Mouse (Mus musculus): ENCODE measurements around the gene Spg21.

DNA sequence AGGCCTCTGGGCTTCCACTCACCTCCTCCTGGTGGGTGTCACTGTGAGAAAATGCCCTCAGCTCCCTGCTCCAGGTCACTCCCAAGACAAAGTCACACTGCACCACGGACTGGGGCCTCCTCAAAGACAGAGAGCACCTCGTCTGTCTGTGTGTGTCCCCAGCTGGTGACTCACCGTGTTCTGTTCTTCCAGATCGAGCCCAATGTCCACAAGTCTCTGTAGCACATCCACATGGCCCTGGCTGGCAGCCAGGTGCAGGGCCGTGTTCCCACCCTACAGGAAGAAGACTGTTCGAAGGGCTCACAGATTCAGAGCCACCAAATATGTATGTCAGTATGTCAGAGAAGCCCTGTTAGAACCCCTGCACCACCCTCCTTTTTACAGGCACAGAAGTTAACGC is 47.7 kb downstream of the Spg21 start:
- TF ChIP-seq CTCF (IDR thresholded peaks at IDR 0.05; ENCODE audit: borderline replicate concordance, extremely low read depth, insufficient read depth, insufficient read length) (no peak), POLR2A (IDR thresholded peaks at IDR 0.05; ENCODE audit: borderline replicate concordance, extremely low read depth, insufficient read depth, insufficient read length, poor library complexity, severe bottlenecking) (no peak)

Data from brain, embryonic 14.5 days (tissue).